Mouse (Mus musculus) megakaryocyte, embryonic 14.5 days (primary cell): Measurements from ENCODE around the gene Magi2. TPM values are rescaled to one million over a fixed set of nuclear protein-coding genes. Genes with fewer than 3 reads are reported as not detected.

Experiments used
- H3K27me3 ChIP-seq: replicated peaks from 2 replicates; pipeline ENCODE3; 2012; ENCODE audit warnings: inconsistent platforms
- H3K36me3 ChIP-seq: replicated peaks from 2 replicates; pipeline ENCODE3; 2012; ENCODE audit warnings: low read length, inconsistent platforms, mixed read lengths
- H3K4me1 ChIP-seq: 2 replicates; pipeline ENCODE4 v1.6.1; 2012; ENCODE audit warnings: inconsistent platforms
- H3K4me3 ChIP-seq: replicated peaks from 2 replicates; pipeline ENCODE3; 2012; ENCODE audit warnings: moderate library complexity, mild to moderate bottlenecking, inconsistent platforms
- H3K9me3 ChIP-seq: 2 replicates; pipeline ENCODE4 v1.6.1; 2012; ENCODE audit warnings: inconsistent platforms
- FLI1 ChIP-seq: IDR thresholded peaks from 2 replicates; pipeline ENCODE4 v1.6.1; 2012; ENCODE audit warnings: low read length, inconsistent platforms, mixed read lengths
- GATA1 ChIP-seq: IDR thresholded peaks from 3 replicates; pipeline ENCODE4 v1.6.1; 2012; ENCODE audit warnings: mixed read lengths, low read length, inconsistent platforms, borderline replicate concordance
- polyA plus RNA-seq: library from polyadenylated mRNA; stranded (reverse); fragments of >175 nt; gene quantifications from 2 replicates; pipeline ENCODE4 v1.2.3, GENCODE M21; 2012; ENCODE audit warnings: low replicate concordance; ENCODE audit not compliant: insufficient read depth

The Magi2 gene
- polyA plus RNA-seq, 1 experiment, result 0.02 TPM

GRCm38 (mm10) chr5:20537369-20538022 is 1310.7 kb downstream of the Magi2 start:
- Histone ChIP-seq H3K36me3 (no peaks in the 10 kb centered on the region), H3K27me3 (no peaks in the 10 kb centered on the region), H3K4me1 (no peaks in the 10 kb centered on the region), H3K9me3 (no peaks in the 10 kb centered on the region), H3K4me3 (no peak overlapping the region)
- TF ChIP-seq GATA1 (no peak), FLI1 (no peak)

GRCm38 (mm10) chr5:20544374-20544773 is 1317.5 kb downstream of the Magi2 start:
- H3K36me3 ChIP-seq, result no peaks in the 10 kb centered on the region
- no peaks in the 10 kb centered on the region for H3K4me1 ChIP-seq
- TF ChIP-seq FLI1, result no peak
- no peak for TF ChIP-seq GATA1
- H3K9me3 ChIP-seq, result no peaks in the 10 kb centered on the region
- H3K4me3 ChIP-seq, result no peak overlapping the region
- H3K27me3 ChIP-seq, result no peaks in the 10 kb centered on the region

- TF ChIP-seq FLI1, result no peak
- Histone ChIP-seq H3K36me3 (no peaks in the 10 kb centered on the region), H3K9me3 (peaks cover 3% of the 10 kb centered on the region; the same call in 1 of the 2 replicates), H3K4me3 (no peak overlapping the region), H3K27me3 (no peaks in the 10 kb centered on the region), H3K4me1 (no peaks in the 10 kb centered on the region)
Observed at GRCm38 (mm10) chr5:20559378-20559777, 1332.5 kb downstream of the Magi2 start.

GRCm38 (mm10) chr5:20559821-20560220 is 1333.0 kb downstream of the Magi2 start:
- no peak for TF ChIP-seq GATA1
- TF ChIP-seq FLI1, result no peak
- H3K4me3 ChIP-seq, result no peak overlapping the region
- H3K9me3 ChIP-seq, result peaks cover 3% of the 10 kb centered on the region; the same call in 1 of the 2 replicates
- no peaks in the 10 kb centered on the region for H3K4me1 ChIP-seq
- H3K36me3 ChIP-seq, result no peaks in the 10 kb centered on the region
- H3K27me3 ChIP-seq, result no peaks in the 10 kb centered on the region

GRCm38 (mm10) chr5:20568421-20568820 is 1341.6 kb downstream of the Magi2 start:
- Histone ChIP-seq H3K36me3 (no peaks in the 10 kb centered on the region), H3K4me1 (no peaks in the 10 kb centered on the region), H3K4me3 (no peak overlapping the region), H3K9me3 (peaks cover 10% of the 10 kb centered on the region; the same call in 1 of the 2 replicates), H3K27me3 (no peaks in the 10 kb centered on the region)
- TF ChIP-seq FLI1, result no peak
- TF ChIP-seq GATA1, result no peak

GRCm38 (mm10) chr5:20568966-20569365 is 1342.1 kb downstream of the Magi2 start:
- H3K4me1 ChIP-seq, result no peaks in the 10 kb centered on the region
- H3K36me3 ChIP-seq, result no peaks in the 10 kb centered on the region
- no peak overlapping the region for H3K4me3 ChIP-seq
- TF ChIP-seq GATA1 (no peak), FLI1 (no peak)
- H3K27me3 ChIP-seq, result no peaks in the 10 kb centered on the region
- peaks cover 10% of the 10 kb centered on the region; the same call in 1 of the 2 replicates for H3K9me3 ChIP-seq

- H3K9me3 ChIP-seq, result peaks cover 6% of the 10 kb centered on the region; the same call in 1 of the 2 replicates
- H3K36me3 ChIP-seq, result no peaks in the 10 kb centered on the region
- TF ChIP-seq GATA1 (no peak), FLI1 (no peak)
- H3K27me3 ChIP-seq, result no peaks in the 10 kb centered on the region
- no peaks in the 10 kb centered on the region for H3K4me1 ChIP-seq
- no peak overlapping the region for H3K4me3 ChIP-seq
Observed at GRCm38 (mm10) chr5:20574816-20575215, 1348.0 kb downstream of the Magi2 start.

- no peak for TF ChIP-seq GATA1
- TF ChIP-seq FLI1, result no peak
- Histone ChIP-seq H3K4me1 (no peaks in the 10 kb centered on the region), H3K9me3 (peaks cover 6% of the 10 kb centered on the region; the same call in 1 of the 2 replicates), H3K4me3 (no peak overlapping the region), H3K27me3 (no peaks in the 10 kb centered on the region), H3K36me3 (no peaks in the 10 kb centered on the region)
Observed at GRCm38 (mm10) chr5:20575798-20576197, 1349.0 kb downstream of the Magi2 start.

GRCm38 (mm10) chr5:20576266-20576665 is 1349.4 kb downstream of the Magi2 start:
- H3K4me3 ChIP-seq, result no peak overlapping the region
- no peaks in the 10 kb centered on the region for H3K27me3 ChIP-seq
- H3K9me3 ChIP-seq, result peaks cover 6% of the 10 kb centered on the region; the same call in 1 of the 2 replicates
- TF ChIP-seq FLI1 (no peak), GATA1 (no peak)
- no peaks in the 10 kb centered on the region for H3K36me3 ChIP-seq
- H3K4me1 ChIP-seq, result no peaks in the 10 kb centered on the region

- no peaks in the 10 kb centered on the region for H3K27me3 ChIP-seq
- no peaks in the 10 kb centered on the region for H3K4me1 ChIP-seq
- H3K36me3 ChIP-seq, result no peaks in the 10 kb centered on the region
- no peak overlapping the region for H3K4me3 ChIP-seq
- H3K9me3 ChIP-seq, result no peaks in the 10 kb centered on the region
- TF ChIP-seq GATA1 (no peak), FLI1 (no peak)
Observed at GRCm38 (mm10) chr5:20578666-20579065, 1351.8 kb downstream of the Magi2 start.

- Histone ChIP-seq H3K9me3 (no peaks in the 10 kb centered on the region), H3K36me3 (no peaks in the 10 kb centered on the region), H3K4me1 (no peaks in the 10 kb centered on the region), H3K27me3 (no peaks in the 10 kb centered on the region), H3K4me3 (no peak overlapping the region)
- TF ChIP-seq FLI1 (no peak), GATA1 (no peak)
Observed at GRCm38 (mm10) chr5:20580619-20581018, 1353.8 kb downstream of the Magi2 start.
